Comparison of ENCODE assay signal across 8 mouse cellular contexts in genomic region chr1:122357015-122357414, GRCm38 (mm10).
A peak's percentile ranks its signal among the peaks of the same experiment; 100 is the strongest.
DNase-seq lines count a peak whose midpoint lies in the region; ATAC-seq lines count a peak whose summit lies in the region.

No protein-coding gene starts in this region.

- H3K27ac ChIP-seq in embryonic facial prominence, embryonic 12.5 days: no peak overlapping the region
- H3K27ac ChIP-seq in limb, embryonic 12.5 days: no peak overlapping the region
- H3K27ac ChIP-seq in midbrain, embryonic 15.5 days: no peak overlapping the region

- H3K27me3 ChIP-seq in embryonic facial prominence, embryonic 12.5 days: no peaks in the 10 kb centered on the region
- H3K27me3 ChIP-seq in limb, embryonic 12.5 days: 0 out of 2 replicates have a peak, but pooled peaks cover 3% of the 10 kb centered on the region
- H3K27me3 ChIP-seq in midbrain, embryonic 15.5 days (replicated peaks): no peaks in the 10 kb centered on the region

- WGBS in embryonic facial prominence, embryonic 12.5 days: 95% methylated on average over 16 of the region's 16 CpGs
- 94% methylated on average over 16 of the region's 16 CpGs for WGBS in limb, embryonic 12.5 days
- WGBS in midbrain, embryonic 15.5 days: 90% methylated on average over 16 of the region's 16 CpGs

- DNase-seq in 3134 (ENCODE audit: extremely low read depth, insufficient read length, low spot score): peak; percentile 67
- DNase-seq in adrenal gland, adult 8-10 months: peak; percentile 84
- DNase-seq in heart, adult 8-10 months (ENCODE audit: low spot score): peak; percentile 92
- peak; percentile 87 for DNase-seq in kidney, adult 9 months
- DNase-seq in spleen, postnatal 4 days (ENCODE audit: low spot score in 2 of 2): peak; percentile 95 to 100

- H3K4me2 ChIP-seq in embryonic facial prominence, embryonic 12.5 days (replicated peaks): no peak overlapping the region
- H3K4me2 ChIP-seq in limb, embryonic 12.5 days: no peak overlapping the region
- no peak overlapping the region for H3K4me2 ChIP-seq in midbrain, embryonic 15.5 days

- H3K36me3 ChIP-seq in embryonic facial prominence, embryonic 12.5 days: no peaks in the 10 kb centered on the region
- H3K36me3 ChIP-seq in limb, embryonic 12.5 days: no peaks in the 10 kb centered on the region
- no peaks in the 10 kb centered on the region for H3K36me3 ChIP-seq in midbrain, embryonic 15.5 days (replicated peaks)

- 0 out of 2 replicates have a peak, but pooled peaks have one; percentile 81 for ATAC-seq in embryonic facial prominence, embryonic 12.5 days (ENCODE audit: insufficient number of reproducible peaks, insufficient read depth, low FRiP score, low TSS enrichment)
- ATAC-seq in limb, embryonic 12.5 days (ENCODE audit: insufficient number of reproducible peaks, insufficient read depth, low FRiP score, low TSS enrichment, low read depth): peak; percentile 88; the same call in 1 of the 2 replicates
- ATAC-seq in midbrain, embryonic 15.5 days (replicated peaks): 0 out of 2 replicates have a peak, but pooled peaks have one; percentile 62

- no peak overlapping the region for H3K9ac ChIP-seq in embryonic facial prominence, embryonic 12.5 days
- no peak overlapping the region for H3K9ac ChIP-seq in limb, embryonic 12.5 days (replicated peaks)
- H3K9ac ChIP-seq in midbrain, embryonic 15.5 days: no peak overlapping the region

- H3K4me3 ChIP-seq in embryonic facial prominence, embryonic 12.5 days: no peak overlapping the region
- no peak overlapping the region for H3K4me3 ChIP-seq in limb, embryonic 12.5 days (replicated peaks)
- H3K4me3 ChIP-seq in midbrain, embryonic 15.5 days: no peak overlapping the region

- no peaks in the 10 kb centered on the region for H3K9me3 ChIP-seq in embryonic facial prominence, embryonic 12.5 days
- H3K9me3 ChIP-seq in limb, embryonic 12.5 days: peaks cover 3% of the 10 kb centered on the region; the same call in 1 of the 2 replicates
- 0 out of 2 replicates have a peak, but pooled peaks cover 3% of the 10 kb centered on the region for H3K9me3 ChIP-seq in midbrain, embryonic 15.5 days

- H3K4me1 ChIP-seq in embryonic facial prominence, embryonic 12.5 days: no peaks in the 10 kb centered on the region
- H3K4me1 ChIP-seq in limb, embryonic 12.5 days (replicated peaks): no peaks in the 10 kb centered on the region
- H3K4me1 ChIP-seq in midbrain, embryonic 15.5 days: no peaks in the 10 kb centered on the region
